Comparison of ENCODE assay signal across 10 mouse cellular contexts in genomic region chrX:12837821-12838220, GRCm38 (mm10).
DNase-seq lines count a peak whose midpoint lies in the region; ATAC-seq and TF ChIP-seq lines count a peak whose summit lies in the region.
"Had no signal": no experiment of that assay in that cellular context is flagged by ENCODE, and none has a peak within 500 bp of the region (broad histone marks: within the 10 kb centered on the region; RNA-seq: fewer than 3 reads in every experiment).

No protein-coding gene starts in this region.

- H3K27ac ChIP-seq in lung, embryonic 15.5 days, result peak overlapping the region; percentile 57
- H3K27ac ChIP-seq in intestine, postnatal 0 days (ENCODE audit: low read depth, low read length), result no peak overlapping the region
- H3K27ac ChIP-seq: limb, embryonic 15.5 days had no signal

- no peaks in the 10 kb centered on the region for H3K36me3 ChIP-seq in lung, embryonic 15.5 days
- H3K36me3 ChIP-seq in intestine, postnatal 0 days (ENCODE audit: control insufficient read depth, insufficient read depth), result no peaks in the 10 kb centered on the region
- H3K36me3 ChIP-seq: limb, embryonic 15.5 days had no signal

- peaks cover 3% of the 10 kb centered on the region; the same call in 1 of the 2 replicates for H3K4me1 ChIP-seq in lung, embryonic 15.5 days
- 0 out of 2 replicates have a peak, but pooled peaks cover 5% of the 10 kb centered on the region for H3K4me1 ChIP-seq in lung, adult 2 months (ENCODE audit: control insufficient read depth, insufficient read depth, low read length)
- no peaks in the 10 kb centered on the region for H3K4me1 ChIP-seq in intestine, postnatal 0 days (replicated peaks; ENCODE audit: control insufficient read depth, insufficient read depth, low read length)

- peak; percentile 94 for DNase-seq in heart, adult 11 months
- no peak for DNase-seq in heart, postnatal 4 days
- no peak for DNase-seq in lung, adult 2 months
- DNase-seq in cerebellum, postnatal 14 days, result peak; percentile 32 to 52
- DNase-seq in lung, postnatal 10 days, result peak; percentile 50
- DNase-seq in yolk sac, embryonic 10.5 days (ENCODE audit: low spot score), result no peak

- 29% methylated on average over 1 of the region's 1 CpGs for WGBS in lung, embryonic 15.5 days
- WGBS in lung, adult 2 months, result 24% methylated on average over 1 of the region's 1 CpGs
- 31% methylated on average over 1 of the region's 1 CpGs for WGBS in intestine, postnatal 0 days

- peak; percentile 71; the same call in 1 of the 2 replicates for ATAC-seq in lung, embryonic 15.5 days (ENCODE audit: borderline replicate concordance, extremely low read depth, low FRiP score, low TSS enrichment)
- ATAC-seq in intestine, postnatal 0 days, result no peak
- ATAC-seq: activated CD4-positive, CD25-positive, alpha-beta regulatory T cell, adult 4 months had no signal

- no peaks in the 10 kb centered on the region for H3K9me3 ChIP-seq in lung, embryonic 15.5 days
- no peaks in the 10 kb centered on the region for H3K9me3 ChIP-seq in intestine, postnatal 0 days (ENCODE audit: control insufficient read depth)
- H3K9me3 ChIP-seq: limb, embryonic 15.5 days had no signal

- no peak overlapping the region for H3K4me2 ChIP-seq in lung, embryonic 15.5 days
- no peak overlapping the region for H3K4me2 ChIP-seq in intestine, postnatal 0 days (replicated peaks; ENCODE audit: low read depth)
- H3K4me2 ChIP-seq: limb, embryonic 15.5 days had no signal

- no peaks in the 10 kb centered on the region for H3K27me3 ChIP-seq in lung, embryonic 15.5 days
- H3K27me3 ChIP-seq in intestine, postnatal 0 days (replicated peaks; ENCODE audit: control insufficient read depth, insufficient read depth, low read length), result no peaks in the 10 kb centered on the region
- H3K27me3 ChIP-seq: limb, embryonic 15.5 days had no signal

- TF ChIP-seq CTCF in lung, adult 2 months (IDR thresholded peaks at IDR 0.05; ENCODE audit: insufficient read depth, low read length), result no peak
- TF ChIP-seq CTCF in intestine, postnatal 0 days (IDR thresholded peaks at IDR 0.05; ENCODE audit: low read depth), result no peak

- no peak for TF ChIP-seq POLR2A in lung, adult 2 months (IDR thresholded peaks at IDR 0.05; ENCODE audit: borderline replicate concordance, extremely low read depth, low read depth, low read length)

- H3K9ac ChIP-seq in lung, embryonic 15.5 days, result no peak overlapping the region
- no peak overlapping the region for H3K9ac ChIP-seq in intestine, postnatal 0 days (ENCODE audit: low read depth, low read length)
- H3K9ac ChIP-seq: limb, embryonic 15.5 days had no signal

- no peak overlapping the region for H3K4me3 ChIP-seq in lung, embryonic 15.5 days
- H3K4me3 ChIP-seq in lung, adult 2 months (replicated peaks; ENCODE audit: extremely low read depth, low read depth, low read length), result no peak overlapping the region
- H3K4me3 ChIP-seq in intestine, postnatal 0 days (ENCODE audit: low read depth, low read length), result no peak overlapping the region
- H3K4me3 ChIP-seq: limb, embryonic 15.5 days had no signal

Comparison
In these comparisons a context has a peak if more than half of its experiments do, and no peak if none do; other contexts are left out.
1. DNase-seq: peak in heart, adult 11 months (single experiment), cerebellum, postnatal 14 days (2 of 2) and lung, postnatal 10 days (single experiment); none in heart, postnatal 4 days (single experiment), lung, adult 2 months (single experiment) and yolk sac, embryonic 10.5 days (single experiment).